Mouse (Mus musculus) thymus, postnatal 0 days (tissue): ENCODE results near the gene Kat7. TPM values are rescaled to one million over a fixed set of nuclear protein-coding genes. Genes with fewer than 3 reads are reported as not detected.

Experiments
- DNase-seq: peaks from one replicate; pipeline ENCODE4 v3.0.0-alpha.2; 2015; ENCODE audit warnings: low spot score
- polyA plus RNA-seq: library from polyadenylated mRNA; unstranded; fragments of >200 nt; fragmentation: Nextera tagmentation; extraction: Ambion mirVana; gene quantifications from 2 replicates; pipeline ENCODE4 v1.2.1, GENCODE M21; 2015

Gene Kat7
- polyA plus RNA-seq, 1 experiment from 2014 or later = 57.9 TPM

DNA sequence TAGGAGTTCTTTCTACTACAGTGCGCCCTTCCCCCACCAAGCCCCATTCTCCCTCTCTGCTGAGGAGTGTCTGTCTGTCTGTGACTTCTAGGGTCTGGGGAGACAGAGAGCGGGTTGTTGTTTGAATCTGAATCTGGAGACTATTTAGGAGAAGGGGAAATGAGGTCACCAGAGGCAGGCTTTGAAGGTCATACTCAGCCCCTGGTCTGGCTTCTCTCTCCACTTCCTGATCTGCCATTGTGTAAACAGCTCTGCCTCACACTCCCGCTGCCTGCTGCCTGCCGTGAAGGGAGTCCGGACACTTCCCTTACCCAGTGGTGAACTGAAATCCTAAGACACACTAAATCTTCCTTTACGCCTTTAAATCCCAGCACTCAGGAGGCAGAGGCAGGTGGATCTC is 71.6 kb downstream of the Kat7 start:
- DNase-seq = no peak

GRCm38 (mm10) chr11:95232329-95232696 is 77.7 kb downstream of the Kat7 start:
- DNase-seq = no peak

DNA sequence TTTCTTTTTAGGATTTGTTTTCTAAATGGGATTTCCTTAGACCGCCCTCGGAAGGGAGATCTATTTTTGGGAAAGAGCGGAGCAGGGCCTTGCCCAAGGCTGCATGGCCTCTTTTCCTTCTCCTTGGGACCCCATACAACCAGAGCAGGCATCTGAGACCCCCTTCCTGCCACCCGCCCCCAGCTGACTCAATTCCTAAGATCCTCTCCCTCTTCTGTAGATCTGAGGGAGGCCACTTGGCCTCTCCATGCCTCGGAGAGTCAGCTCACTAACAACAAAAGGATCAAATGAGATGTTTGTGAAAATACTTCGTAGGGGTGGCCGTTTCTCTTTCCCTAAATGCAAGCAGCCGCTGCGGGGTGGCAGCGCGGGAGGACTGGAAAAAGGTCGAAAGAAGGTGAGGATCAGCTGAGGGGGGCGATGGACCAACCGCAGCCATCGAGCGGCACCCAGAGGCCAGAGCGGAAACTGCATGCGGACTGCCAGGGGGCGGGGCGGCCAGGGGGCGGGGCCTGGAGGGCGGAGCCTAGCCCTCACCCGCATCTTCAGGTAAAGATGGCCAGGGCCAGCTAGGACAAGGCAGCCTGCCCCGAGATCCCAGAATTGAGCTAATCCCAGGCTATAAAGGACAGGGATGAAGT is 78.2 kb downstream of the Kat7 start:
- DNase-seq = peak; percentile 67

DNA sequence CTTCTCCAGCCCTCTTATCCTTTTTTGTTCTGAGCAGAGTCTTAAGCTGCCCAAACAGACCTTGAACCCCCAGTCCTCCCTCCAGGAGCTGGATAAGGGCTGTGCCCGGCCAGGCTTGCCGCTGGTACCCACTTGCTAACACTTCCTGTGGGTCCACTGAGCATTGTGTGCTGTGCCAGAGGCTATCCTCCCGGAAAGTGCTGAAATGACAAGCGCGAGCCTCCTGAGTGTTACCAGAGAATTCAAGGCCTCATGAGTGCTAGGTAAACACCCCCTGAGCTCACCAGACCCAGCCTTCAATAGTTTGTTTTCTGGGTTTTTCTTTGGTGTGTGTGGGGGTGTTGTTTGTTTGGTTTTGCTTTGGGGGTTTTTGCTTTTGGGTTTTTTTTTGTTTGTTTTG is 82.6 kb downstream of the Kat7 start:
- no peak for DNase-seq

- DNase-seq = no peak
Observed at GRCm38 (mm10) chr11:95225448-95225847, 84.6 kb downstream of the Kat7 start.

Other genes starting within 250 kb of the Kat7 start
- gene Itga3, start 233.4 kb downstream of the Kat7 start, polyA plus RNA-seq = 6.2 and 7.0 TPM in 2 replicates
- gene Dlx3, start 190.1 kb downstream of the Kat7 start, polyA plus RNA-seq = 0.33 and 0.45 TPM in 2 replicates
- 0.17 and 0.21 TPM in 2 replicates for gene Dlx4, start 164.0 kb downstream of the Kat7 start, polyA plus RNA-seq
- 0.21 and 0.27 TPM in 2 replicates for gene Tac4, start 48.7 kb downstream of the Kat7 start, polyA plus RNA-seq
- gene Fam117a, start 26.8 kb upstream of the Kat7 start, polyA plus RNA-seq = 24.2 and 27.3 TPM in 2 replicates
- 93.1 and 95.3 TPM in 2 replicates for gene Slc35b1, start 74.4 kb upstream of the Kat7 start, polyA plus RNA-seq
- 120 and 142 TPM in 2 replicates for gene Spop, start 103.8 kb upstream of the Kat7 start, polyA plus RNA-seq
- 0.09 TPM in 1 of 2 replicates, not detected in the other for gene Nxph3, start 204.3 kb upstream of the Kat7 start, polyA plus RNA-seq